Mouse (Mus musculus) small intestine, adult 2 months (tissue): Measurements from ENCODE around the gene Dcakd. TPM values are rescaled to one million over a fixed set of nuclear protein-coding genes. Genes with fewer than 3 reads are reported as not detected.

ENCODE experiments used
- H3K27ac ChIP-seq: fragments of 200-500 bp; 2 replicates; pipeline ENCODE4 v1.5.1; 2012; ENCODE audit warnings: low read depth, low read length, control low read depth, inconsistent platforms; ENCODE audit not compliant: insufficient read depth
- H3K27me3 ChIP-seq: fragments of 200-500 bp; 2 replicates; pipeline ENCODE4 v1.6.1; 2012; ENCODE audit warnings: mild to moderate bottlenecking, moderate library complexity, low read length, inconsistent platforms; ENCODE audit not compliant: control insufficient read depth, insufficient read depth
- H3K36me3 ChIP-seq: fragments of 200-500 bp; 2 replicates; pipeline ENCODE4 v1.6.1; 2012; ENCODE audit warnings: mild to moderate bottlenecking, low read length, control low read depth, inconsistent platforms; ENCODE audit not compliant: control insufficient read depth, insufficient read depth
- H3K4me1 ChIP-seq: fragments of 200-500 bp; 2 replicates; pipeline ENCODE4 v1.6.1; 2012; ENCODE audit warnings: low read length, inconsistent platforms, mixed read lengths; ENCODE audit not compliant: control insufficient read depth, insufficient read depth, insufficient read length
- H3K4me3 ChIP-seq: fragments of 200-500 bp; 2 replicates; pipeline ENCODE4 v1.5.1; 2012; ENCODE audit warnings: low read depth, mild to moderate bottlenecking, control low read depth, inconsistent platforms, low read length, moderate library complexity
- CTCF ChIP-seq: fragments of 200-500 bp; IDR thresholded peaks from 2 replicates; pipeline ENCODE4 v1.5.1; 2012; ENCODE audit warnings: low read depth, mild to moderate bottlenecking, control low read depth, inconsistent platforms, low read length, moderate library complexity, mixed read lengths; ENCODE audit not compliant: insufficient replicate concordance, insufficient read length; ENCODE audit errors: extremely low read depth
- POLR2A ChIP-seq: fragments of 200-500 bp; IDR thresholded peaks from 2 replicates; pipeline ENCODE4 v1.6.1; 2012; ENCODE audit warnings: low read depth, mild to moderate bottlenecking, control low read depth, inconsistent platforms, low read length, moderate library complexity
- WGBS: fragments of 180-500 bp; shearing (Covaris S2); methylation state at CpG from one replicate; pipeline ENCODE4 v1.1.7; 2018; 5-methylcytosine and 5-hydroxymethylcytosine counted together
- polyA plus RNA-seq: library from polyadenylated mRNA; depleted of rRNA; stranded (reverse); fragments of >200 nt; gene quantifications from 2 replicates; pipeline ENCODE4 v1.2.3, GENCODE M21; 2012

The Dcakd gene
- polyA plus RNA-seq, 1 experiment: 57.7 TPM

- Histone ChIP-seq H3K4me1 (peaks cover 6% of the 10 kb centered on the region), H3K27me3 (no peaks in the 10 kb centered on the region), H3K36me3 (no peaks in the 10 kb centered on the region), H3K4me3 (no peak overlapping the region), H3K27ac (0 out of 2 replicates have a peak overlapping the region, but pooled peaks have one; percentile 12)
- whole genome bisulfite sequencing: 69% methylated on average over 7 of the region's 7 CpGs
- TF ChIP-seq POLR2A (no peak), CTCF (no peak)
Measured at GRCm38 (mm10) chr11:103006286-103007000, 21.7 kb downstream of the Dcakd start.

GRCm38 (mm10) chr11:103005254-103005981 is 22.7 kb downstream of the Dcakd start:
- 78% methylated on average over 11 of the region's 11 CpGs for WGBS
- Histone ChIP-seq H3K4me3 (no peak overlapping the region), H3K27ac (no peak overlapping the region), H3K36me3 (no peaks in the 10 kb centered on the region), H3K4me1 (peaks cover 2% of the 10 kb centered on the region; the same call in 1 of the 2 replicates), H3K27me3 (no peaks in the 10 kb centered on the region)
- TF ChIP-seq CTCF: no peak
- TF ChIP-seq POLR2A: no peak

GRCm38 (mm10) chr11:103004852-103005251 is 23.3 kb downstream of the Dcakd start:
- H3K27me3 ChIP-seq: no peaks in the 10 kb centered on the region
- 71% methylated on average over 1 of the region's 1 CpGs for WGBS
- peaks cover 2% of the 10 kb centered on the region; the same call in 1 of the 2 replicates for H3K4me1 ChIP-seq
- H3K27ac ChIP-seq: no peak overlapping the region
- no peak overlapping the region for H3K4me3 ChIP-seq
- H3K36me3 ChIP-seq: no peaks in the 10 kb centered on the region
- TF ChIP-seq CTCF (no peak), POLR2A (no peak)

- peaks cover 2% of the 10 kb centered on the region; the same call in 1 of the 2 replicates for H3K4me1 ChIP-seq
- no peaks in the 10 kb centered on the region for H3K27me3 ChIP-seq
- H3K27ac ChIP-seq: peak overlapping the region; percentile 49
- H3K36me3 ChIP-seq: peaks cover 6% of the 10 kb centered on the region; the same call in 1 of the 2 replicates
- 25% methylated on average over 5 of the region's 5 CpGs for WGBS
- H3K4me3 ChIP-seq: no peak overlapping the region
- TF ChIP-seq CTCF (no peak), POLR2A (no peak)
Measured at GRCm38 (mm10) chr11:103003210-103003609, 24.9 kb downstream of the Dcakd start.

GRCm38 (mm10) chr11:103001063-103001462 is 27.1 kb downstream of the Dcakd start:
- no peak overlapping the region for H3K27ac ChIP-seq
- WGBS: 85% methylated on average over 5 of the region's 5 CpGs
- H3K4me1 ChIP-seq: peaks cover 2% of the 10 kb centered on the region; the same call in 1 of the 2 replicates
- H3K36me3 ChIP-seq: peaks cover 15% of the 10 kb centered on the region; the same call in 1 of the 2 replicates
- no peaks in the 10 kb centered on the region for H3K27me3 ChIP-seq
- H3K4me3 ChIP-seq: no peak overlapping the region
- TF ChIP-seq CTCF (no peak), POLR2A (no peak)

GRCm38 (mm10) chr11:103000111-103000510 is 28.0 kb downstream of the Dcakd start:
- H3K27me3 ChIP-seq: no peaks in the 10 kb centered on the region
- TF ChIP-seq CTCF (no peak), POLR2A (no peak)
- peaks cover 15% of the 10 kb centered on the region; the same call in 1 of the 2 replicates for H3K36me3 ChIP-seq
- peaks cover 2% of the 10 kb centered on the region; the same call in 1 of the 2 replicates for H3K4me1 ChIP-seq
- H3K27ac ChIP-seq: no peak overlapping the region
- WGBS: 94% methylated on average over 16 of the region's 16 CpGs
- H3K4me3 ChIP-seq: no peak overlapping the region

GRCm38 (mm10) chr11:102999317-102999970 is 28.7 kb downstream of the Dcakd start:
- Histone ChIP-seq H3K27me3 (no peaks in the 10 kb centered on the region), H3K36me3 (peaks cover 18% of the 10 kb centered on the region; the same call in 1 of the 2 replicates), H3K4me1 (peaks cover 2% of the 10 kb centered on the region; the same call in 1 of the 2 replicates), H3K4me3 (no peak overlapping the region), H3K27ac (no peak overlapping the region)
- TF ChIP-seq POLR2A (no peak), CTCF (no peak)
- WGBS: 91% methylated on average over 14 of the region's 14 CpGs
